Comparison of ENCODE assay signal across 11 mouse cellular contexts in the genomic region with DNA sequence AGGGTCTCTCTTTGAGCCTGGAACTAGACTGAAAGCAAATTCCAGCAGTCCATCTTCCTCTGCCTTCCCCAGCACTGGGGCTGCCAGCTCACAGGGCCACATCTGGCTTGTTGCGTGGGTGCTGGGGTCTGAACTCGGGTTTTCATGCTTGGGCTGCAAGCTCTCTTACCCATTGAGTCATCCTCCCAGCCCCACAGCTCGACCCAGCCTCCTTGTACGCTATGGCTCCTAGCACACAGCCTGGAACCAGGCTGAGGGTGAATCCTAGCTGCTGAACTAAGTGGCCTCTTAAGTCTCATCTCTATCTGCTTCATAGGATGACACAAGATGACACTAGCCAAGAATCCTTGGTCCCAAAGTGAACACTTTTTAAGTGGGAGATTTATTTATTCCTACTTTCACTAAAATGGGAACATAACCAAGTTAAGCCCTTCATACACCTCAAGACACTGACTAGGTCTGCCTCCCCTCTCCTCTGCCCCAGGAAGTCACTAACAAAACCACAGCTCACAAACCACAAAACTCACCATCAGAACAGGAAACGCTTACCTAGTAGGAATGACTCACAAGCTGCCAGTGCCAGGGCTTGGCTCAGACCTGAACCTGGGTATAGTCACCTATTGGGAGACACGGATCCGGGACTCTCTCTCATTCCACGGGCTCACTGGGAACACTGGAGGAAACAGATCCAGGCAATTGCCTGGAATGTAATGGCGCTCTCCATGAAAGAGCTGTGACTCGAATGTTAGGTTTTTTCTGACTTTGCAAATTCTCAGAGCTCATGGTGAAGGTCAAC.
DNase-seq lines count a peak whose midpoint lies in the region; ATAC-seq lines count a peak whose summit lies in the region.
"Had no signal": no experiment of that assay in that cellular context is flagged by ENCODE, and none has a peak within 500 bp of the region (broad histone marks: within the 10 kb centered on the region; RNA-seq: fewer than 3 reads in every experiment).

No protein-coding gene starts in this region.

- ATAC-seq in heart, embryonic 16.5 days (replicated peaks; ENCODE audit: extremely low read depth, insufficient read depth, low FRiP score): no peak
- no peak for ATAC-seq in neural tube, embryonic 15.5 days (ENCODE audit: low FRiP score)
- ATAC-seq in liver, embryonic 12.5 days: no peak

- no peaks in the 10 kb centered on the region for H3K9me3 ChIP-seq in heart, embryonic 16.5 days (replicated peaks; ENCODE audit: control insufficient read depth, low read length)
- H3K9me3 ChIP-seq in heart, embryonic 10.5 days: no peaks in the 10 kb centered on the region
- H3K9me3 ChIP-seq in neural tube, embryonic 15.5 days (replicated peaks): no peaks in the 10 kb centered on the region
- H3K9me3 ChIP-seq in liver, embryonic 12.5 days (replicated peaks): no peaks in the 10 kb centered on the region
- H3K9me3 ChIP-seq: embryonic facial prominence, embryonic 13.5 days had no signal

- no peaks in the 10 kb centered on the region for H3K27me3 ChIP-seq in heart, embryonic 16.5 days (ENCODE audit: control insufficient read depth, insufficient read depth, low read length)
- H3K27me3 ChIP-seq in heart, embryonic 10.5 days (ENCODE audit: insufficient read depth, poor library complexity, severe bottlenecking): no peaks in the 10 kb centered on the region; the same call in 1 of the 2 replicates
- no peaks in the 10 kb centered on the region for H3K27me3 ChIP-seq in neural tube, embryonic 15.5 days (replicated peaks)
- no peaks in the 10 kb centered on the region for H3K27me3 ChIP-seq in liver, embryonic 12.5 days (replicated peaks)
- H3K27me3 ChIP-seq: embryonic facial prominence, embryonic 13.5 days had no signal

- DNase-seq in heart, embryonic 10.5 days (ENCODE audit: low spot score): no peak
- peak; percentile 7 for DNase-seq in A20 (ENCODE audit: low read depth, low spot score)
- peak; percentile 15 to 33 for DNase-seq in adrenal gland, postnatal 36 days
- DNase-seq in testis, postnatal 14 days (ENCODE audit: low spot score): no peak
- DNase-seq in frontal cortex, postnatal 36 days (ENCODE audit: low spot score in 2 of 2): no peak
- DNase-seq: heart, adult 2 months; kidney, postnatal 4 days had no signal

- H3K27ac ChIP-seq in heart, embryonic 16.5 days (ENCODE audit: low read length): no peak overlapping the region; the same call in 1 of the 2 replicates
- H3K27ac ChIP-seq in heart, embryonic 10.5 days: no peak overlapping the region
- peak overlapping the region; percentile 1; the same call in 1 of the 2 replicates for H3K27ac ChIP-seq in neural tube, embryonic 15.5 days (replicated peaks)
- no peak overlapping the region for H3K27ac ChIP-seq in liver, embryonic 12.5 days
- H3K27ac ChIP-seq: embryonic facial prominence, embryonic 13.5 days; heart, adult 2 months had no signal

- H3K4me2 ChIP-seq in heart, embryonic 16.5 days (ENCODE audit: low read depth, low read length): peak overlapping the region; percentile 26; the same call in 1 of the 2 replicates
- H3K4me2 ChIP-seq in neural tube, embryonic 15.5 days: no peak overlapping the region
- no peak overlapping the region for H3K4me2 ChIP-seq in liver, embryonic 12.5 days
- H3K4me2 ChIP-seq: embryonic facial prominence, embryonic 13.5 days had no signal

- H3K4me1 ChIP-seq in heart, embryonic 16.5 days (ENCODE audit: control insufficient read depth, insufficient read depth, low read length): peaks cover 17% of the 10 kb centered on the region
- H3K4me1 ChIP-seq in heart, embryonic 10.5 days: peaks cover 31% of the 10 kb centered on the region
- peaks cover 36% of the 10 kb centered on the region for H3K4me1 ChIP-seq in neural tube, embryonic 15.5 days
- H3K4me1 ChIP-seq in liver, embryonic 12.5 days: peaks cover 21% of the 10 kb centered on the region

- H3K36me3 ChIP-seq in heart, embryonic 16.5 days (ENCODE audit: control insufficient read depth, insufficient read depth): no peaks in the 10 kb centered on the region
- no peaks in the 10 kb centered on the region for H3K36me3 ChIP-seq in heart, embryonic 10.5 days
- H3K36me3 ChIP-seq in neural tube, embryonic 15.5 days: no peaks in the 10 kb centered on the region
- H3K36me3 ChIP-seq in liver, embryonic 12.5 days: no peaks in the 10 kb centered on the region
- H3K36me3 ChIP-seq: embryonic facial prominence, embryonic 13.5 days had no signal

- H3K4me3 ChIP-seq in heart, embryonic 16.5 days (ENCODE audit: low read length): no peak overlapping the region
- no peak overlapping the region for H3K4me3 ChIP-seq in heart, embryonic 10.5 days
- no peak overlapping the region for H3K4me3 ChIP-seq in neural tube, embryonic 15.5 days (replicated peaks)
- no peak overlapping the region for H3K4me3 ChIP-seq in liver, embryonic 12.5 days
- H3K4me3 ChIP-seq: embryonic facial prominence, embryonic 13.5 days; heart, adult 2 months had no signal

- H3K9ac ChIP-seq in heart, embryonic 16.5 days (ENCODE audit: low read length): no peak overlapping the region
- H3K9ac ChIP-seq in neural tube, embryonic 15.5 days (replicated peaks): no peak overlapping the region
- H3K9ac ChIP-seq in liver, embryonic 12.5 days: no peak overlapping the region

- WGBS in heart, embryonic 16.5 days: 68% methylated on average over 10 of the region's 10 CpGs
- WGBS in heart, embryonic 10.5 days: 75% methylated on average over 10 of the region's 10 CpGs
- 83% methylated on average over 10 of the region's 10 CpGs for WGBS in neural tube, embryonic 15.5 days
- WGBS in liver, embryonic 12.5 days (ENCODE audit: insufficient replicate concordance): 23% methylated on average over 10 of the region's 10 CpGs

Comparison
In these comparisons a context has a peak if more than half of its experiments do, and no peak if none do; other contexts are left out.
1. DNase-seq: peak in A20 (single experiment) and adrenal gland, postnatal 36 days (2 of 2); none in heart, embryonic 10.5 days (single experiment), testis, postnatal 14 days (single experiment) and frontal cortex, postnatal 36 days (0 of 2).